Mouse (Mus musculus) embryo, embryonic 11 days (tissue): ENCODE results near the gene Gldn.
A peak's percentile ranks its signal among the peaks of the same experiment; 100 is the strongest.

Source experiments
- DNase-seq: peaks from one replicate; pipeline ENCODE4 v3.0.0-alpha.2; 2015

Gldn gene

GRCm38 (mm10) chr9:54286331-54286987 lies at the start of gene Gldn:
TSS of gene Gldn (plus strand) at chr9:54286486.
- peak; percentile 68 for DNase-seq

DNA sequence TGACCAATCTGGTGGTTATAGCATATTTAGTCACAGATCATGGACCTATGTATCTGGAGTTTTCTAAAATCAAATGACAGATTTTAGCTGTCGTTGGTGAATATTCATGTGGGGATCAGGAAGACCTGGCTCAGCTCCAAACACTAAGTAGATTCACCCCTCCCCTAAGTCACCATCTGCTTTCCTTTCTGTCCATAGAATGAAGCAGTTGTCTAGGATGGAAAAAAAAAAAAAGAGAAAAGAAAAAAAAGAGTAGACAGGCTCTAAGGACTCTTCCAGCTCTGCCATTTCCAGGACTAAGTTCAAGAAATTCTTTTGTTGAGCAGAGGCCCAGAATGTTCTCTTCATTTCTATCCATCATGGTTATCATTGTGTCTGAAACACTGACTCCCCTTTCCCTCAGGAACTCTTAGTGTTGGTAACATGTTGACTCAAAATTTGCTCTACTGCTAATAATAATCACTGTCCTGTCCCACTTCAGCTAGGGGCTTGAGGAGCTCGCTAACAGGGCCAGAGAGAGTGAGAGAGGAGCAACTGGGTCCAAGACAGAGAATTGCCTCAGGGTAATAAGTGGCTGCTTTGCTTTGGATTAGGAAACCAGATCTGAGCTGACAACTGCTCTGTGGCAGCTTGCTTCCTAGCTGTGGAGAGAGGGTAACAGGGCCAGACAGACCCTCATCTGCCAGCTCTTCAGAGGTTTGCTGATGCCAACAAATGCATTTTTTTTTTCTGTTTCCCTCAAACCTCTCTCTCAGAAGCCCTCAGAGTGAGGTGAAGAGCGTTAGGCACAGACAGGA lies 41.2 kb upstream of the Gldn start:
- no peak for DNase-seq

- no peak for DNase-seq
Measured at GRCm38 (mm10) chr9:54264754-54265153, 21.5 kb upstream of the Gldn start.

DNA sequence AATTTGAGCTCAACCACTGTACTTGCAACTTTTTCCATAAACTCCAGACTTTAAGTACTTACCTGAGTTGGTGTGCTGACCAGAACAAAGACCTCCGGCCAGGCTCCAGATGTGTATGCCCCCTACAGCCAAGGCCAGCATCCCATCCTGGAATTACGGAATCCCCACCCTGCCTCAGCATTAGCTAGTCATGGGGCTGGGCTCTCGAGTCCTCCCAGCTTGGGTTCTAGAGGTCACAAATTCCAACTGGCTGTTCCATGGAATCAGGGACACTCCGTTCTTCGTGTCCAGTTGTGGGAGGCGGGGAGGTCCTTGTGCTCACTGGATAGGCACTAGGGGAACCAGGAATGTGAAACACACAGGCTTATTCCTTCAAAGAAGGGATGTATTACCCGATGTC lies 18.3 kb upstream of the Gldn start, which contains the start of gene Cyp19a1:
Cyp19a1 (minus strand) TSS at position 101 of the 400 bp plus-strand sequence.
- DNase-seq, result no peak

- no peak for DNase-seq
Measured at GRCm38 (mm10) chr9:54269987-54270386, 16.3 kb upstream of the Gldn start.

DNA sequence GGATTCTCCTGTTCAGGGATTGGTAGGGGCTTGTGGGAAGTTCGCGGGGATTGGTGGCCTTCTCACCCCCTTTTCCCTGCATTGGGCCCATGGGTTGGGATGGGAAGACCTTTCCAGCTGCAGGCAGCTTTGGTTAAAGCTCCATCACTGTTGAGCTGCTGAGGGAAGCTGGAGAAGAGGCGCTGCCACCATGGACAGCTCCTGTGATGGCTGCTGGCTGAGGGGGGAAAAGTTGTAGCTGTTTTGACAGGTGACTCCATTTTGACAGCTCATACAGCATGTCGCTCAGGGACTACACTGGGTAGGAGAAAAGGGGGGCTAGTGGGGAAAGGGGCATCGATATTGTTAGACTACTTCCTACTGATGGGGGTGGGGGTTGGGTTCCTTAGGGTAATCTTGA lies 15.4 kb upstream of the Gldn start:
- DNase-seq, result peak; percentile 57

DNA sequence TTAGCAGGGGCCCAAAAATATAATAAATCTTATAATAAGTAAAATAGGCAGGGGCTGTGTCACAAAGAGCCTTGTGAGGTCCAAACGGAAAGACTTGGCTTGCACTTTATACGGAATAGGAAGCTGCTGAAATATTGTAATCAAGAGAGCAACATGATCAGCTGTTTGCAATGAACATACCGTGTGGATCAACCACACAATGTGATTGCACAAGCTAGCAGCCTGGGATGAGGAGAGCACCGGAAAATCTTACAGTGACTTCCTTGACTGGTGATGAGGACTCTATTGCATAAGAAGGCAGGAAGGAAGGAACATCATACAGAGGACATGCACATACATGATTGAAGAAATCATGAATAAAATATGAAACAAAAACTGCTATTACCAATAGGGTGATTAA lies 11.0 kb upstream of the Gldn start:
- no peak for DNase-seq

DNA sequence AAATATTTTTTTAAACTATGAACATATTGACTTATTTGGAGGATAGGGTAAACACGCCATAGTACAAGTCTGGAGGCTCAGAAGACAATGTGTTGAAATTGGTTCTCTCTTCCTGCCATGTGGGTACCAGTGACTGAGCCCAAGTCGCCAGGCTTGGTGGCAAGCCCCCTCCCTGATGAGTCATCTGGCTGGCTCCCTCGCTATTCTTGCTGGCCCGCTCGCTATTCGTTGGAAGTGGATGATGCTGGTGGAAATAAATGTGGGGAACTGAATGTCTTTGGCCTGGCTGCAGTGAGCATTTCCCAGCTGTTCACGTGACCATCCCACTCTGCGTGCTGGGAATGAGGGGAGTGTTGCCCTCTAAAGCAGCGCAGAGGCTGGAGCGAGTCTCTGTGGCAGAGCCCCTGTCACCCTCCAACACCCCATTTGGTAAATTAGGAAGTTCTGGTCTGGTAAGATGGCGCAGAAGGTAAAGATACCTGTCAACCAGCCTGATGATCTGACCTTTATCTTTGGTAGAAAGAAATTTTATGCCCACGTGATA lies 7.2 kb upstream of the Gldn start:
- DNase-seq, result no peak

DNA sequence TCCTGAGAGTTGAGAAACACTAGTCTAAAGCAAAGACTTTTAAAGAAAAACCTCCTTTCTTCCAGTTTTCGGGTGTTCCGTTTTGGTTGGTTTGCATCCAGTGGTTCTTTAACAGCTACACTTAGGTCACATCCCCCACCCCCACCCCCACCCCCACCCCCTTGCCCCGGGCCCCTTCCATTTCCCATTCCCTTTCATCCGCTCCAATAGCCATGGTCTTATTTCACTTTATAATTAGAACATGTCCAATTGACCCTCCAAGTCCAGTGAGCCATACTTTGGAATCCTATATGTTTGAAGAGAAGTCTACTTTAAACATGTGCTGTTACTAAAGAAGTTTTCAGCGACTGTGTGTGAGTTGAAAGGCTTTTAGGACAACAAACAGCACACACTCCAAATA lies 1.5 kb downstream of the Gldn start:
- no peak for DNase-seq

- no peak for DNase-seq
Measured at GRCm38 (mm10) chr9:54299389-54299788, 13.1 kb downstream of the Gldn start.

GRCm38 (mm10) chr9:54299792-54300191 lies 13.5 kb downstream of the Gldn start:
- DNase-seq, result no peak

GRCm38 (mm10) chr9:54301255-54301654 lies 15.0 kb downstream of the Gldn start:
- DNase-seq, result no peak

DNA sequence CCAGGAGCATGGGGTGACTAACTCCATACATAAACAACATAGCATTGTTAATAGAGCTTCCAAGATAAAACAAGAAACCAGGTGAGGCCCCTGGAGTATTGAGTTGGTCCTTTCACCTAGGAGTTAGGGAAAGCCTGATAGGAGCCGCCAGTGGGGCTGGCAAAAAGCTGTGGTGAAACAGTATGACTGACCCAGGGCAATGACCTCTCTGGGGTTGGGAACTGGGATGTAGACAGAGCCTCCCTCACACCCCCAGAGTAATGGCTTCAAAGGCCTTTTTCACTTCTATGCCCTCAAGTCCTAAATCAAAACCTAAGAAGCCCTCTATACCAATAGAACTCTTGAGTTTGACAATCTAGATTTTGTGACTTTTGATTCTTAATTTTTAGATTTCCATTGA lies 21.9 kb downstream of the Gldn start:
- no peak for DNase-seq

DNA sequence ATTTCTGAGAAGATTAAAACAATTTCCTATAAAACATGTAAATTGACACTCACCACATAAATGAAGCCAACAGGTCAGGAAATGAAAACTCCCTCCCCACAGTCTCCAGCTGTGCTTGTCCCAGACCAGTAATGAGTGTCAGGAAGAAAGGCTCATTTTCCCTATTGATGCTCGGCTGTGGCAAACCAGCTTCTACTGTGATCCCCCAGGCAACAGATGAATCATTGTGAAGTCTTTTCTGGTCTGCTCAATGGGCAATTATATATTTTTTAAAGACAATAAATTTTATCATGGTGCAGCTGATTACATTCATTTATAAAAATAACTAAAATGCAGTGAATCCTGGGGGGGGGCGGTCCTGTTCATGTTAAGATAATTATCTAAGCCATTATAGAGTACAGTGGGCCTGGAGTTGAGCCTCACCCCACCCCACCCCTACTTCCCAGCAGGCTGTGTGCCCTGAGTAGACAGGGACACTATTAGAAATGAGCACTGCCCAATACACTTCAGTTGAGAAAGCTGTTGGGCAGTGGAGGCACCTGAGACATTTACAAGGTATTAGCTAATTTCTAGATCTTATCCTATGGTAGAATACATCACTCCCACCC lies 22.6 kb downstream of the Gldn start:
- DNase-seq, result peak; percentile 27

DNA sequence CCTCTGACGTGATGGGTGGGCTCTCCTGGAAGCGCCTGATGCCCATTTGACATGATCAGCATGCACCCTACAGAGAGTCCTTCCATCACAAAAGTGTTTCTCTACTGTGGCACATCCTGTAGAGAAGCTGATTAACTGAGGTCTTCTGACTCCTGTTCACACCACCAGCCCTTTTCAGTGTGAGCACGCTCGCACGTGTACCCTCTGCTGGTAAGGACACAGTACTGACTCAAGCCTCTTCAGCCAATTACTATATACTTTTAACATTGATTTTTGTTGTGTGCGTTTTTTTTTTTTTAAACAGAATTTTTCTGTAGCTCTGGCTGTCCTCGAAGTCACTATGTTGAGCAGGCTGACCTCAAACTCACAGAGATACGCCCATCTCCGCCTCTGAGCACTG lies 30.1 kb downstream of the Gldn start:
- DNase-seq, result no peak

DNA sequence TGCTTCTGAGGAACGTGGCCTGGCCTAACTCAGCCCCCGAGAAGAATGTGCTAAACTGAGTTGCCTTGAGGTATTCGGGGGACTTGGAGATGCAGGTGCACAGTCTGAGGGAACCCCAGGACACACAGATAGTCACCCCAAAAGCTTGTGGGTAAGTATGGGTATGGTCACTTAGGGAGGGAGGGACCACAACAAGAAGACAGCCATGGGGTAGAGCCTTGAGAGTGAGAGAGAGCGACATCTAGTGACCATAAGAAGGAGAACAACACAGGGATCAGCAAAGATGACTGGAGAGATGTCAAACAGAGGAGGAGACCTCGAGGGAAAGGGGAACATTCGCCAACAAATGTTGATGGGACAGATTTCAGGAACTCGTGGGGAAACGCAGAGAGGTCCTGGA lies 37.2 kb downstream of the Gldn start:
- DNase-seq, result peak; percentile 51

- no peak for DNase-seq
Measured at GRCm38 (mm10) chr9:54329201-54329600, 42.9 kb downstream of the Gldn start.

GRCm38 (mm10) chr9:54335582-54335981 lies 49.3 kb downstream of the Gldn start:
- peak; percentile 22 for DNase-seq

DNA sequence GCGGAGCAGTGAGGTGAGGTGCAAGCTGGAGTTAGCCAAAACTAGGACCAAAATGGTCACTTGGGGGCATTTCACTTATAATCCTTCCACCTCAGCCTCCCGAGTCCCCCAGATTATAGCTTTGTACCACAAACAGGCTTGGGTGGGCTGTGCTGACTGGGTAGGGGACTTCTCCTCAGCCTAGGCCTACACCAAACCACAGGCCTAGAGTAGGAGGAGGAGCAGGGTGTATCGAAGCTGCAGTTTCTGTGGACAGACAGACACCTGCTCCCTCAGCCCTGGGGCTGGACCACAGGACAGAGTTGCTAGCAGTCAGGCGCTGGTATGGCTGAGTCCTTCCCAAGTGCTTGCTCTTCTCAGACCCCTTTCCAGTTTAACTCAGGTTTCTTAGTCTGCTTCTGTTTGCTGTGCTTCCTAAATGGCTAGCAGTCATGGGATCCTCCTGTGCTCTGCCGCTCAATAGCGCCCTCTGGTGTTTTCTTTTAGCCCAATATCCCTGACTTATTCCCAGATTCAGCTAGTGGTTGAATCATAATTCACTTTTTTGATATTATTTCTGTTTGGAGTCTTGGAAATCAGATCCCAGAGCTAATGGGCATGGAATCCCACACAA lies 50.4 kb downstream of the Gldn start:
- DNase-seq, result peak; percentile 80

- no peak for DNase-seq
Measured at GRCm38 (mm10) chr9:54342026-54342425, 55.7 kb downstream of the Gldn start.

DNA sequence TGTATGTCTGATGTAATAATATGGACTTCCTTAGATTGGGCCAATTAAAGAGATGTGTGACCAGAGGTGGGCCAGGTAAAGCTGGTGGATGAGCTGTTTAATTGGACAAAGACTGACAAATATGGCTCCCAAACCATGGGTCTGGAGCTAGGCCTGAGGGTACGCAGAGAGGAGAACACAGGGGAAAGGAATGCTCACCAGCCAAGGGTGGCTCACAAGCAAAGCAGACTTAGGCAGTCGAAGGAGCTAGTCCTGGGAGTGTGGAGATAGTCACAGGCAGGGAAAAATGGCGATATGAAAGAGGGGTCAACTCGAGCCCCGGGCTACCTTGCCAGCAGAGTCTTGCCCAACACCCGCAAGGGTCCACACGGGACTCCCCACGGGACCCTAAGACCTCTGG lies 70.5 kb downstream of the Gldn start:
- no peak for DNase-seq
